Mouse (Mus musculus) kidney, adult 2 months (tissue): Measurements from ENCODE around the gene Cmtm3.

Experiments used
- CTCF ChIP-seq: fragments of 200-500 bp; conservative IDR thresholded peaks from 2 replicates; pipeline ENCODE4 v1.5.1; 2011; ENCODE audit warnings: low read depth, mild to moderate bottlenecking, control low read depth, low read length, moderate library complexity, mixed read lengths; ENCODE audit not compliant: insufficient read depth, insufficient read length
- POLR2A ChIP-seq: fragments of 200-500 bp; IDR thresholded peaks from one replicate; pipeline ENCODE4 v1.6.1; 2011; ENCODE audit warnings: low read depth, low read length, control low read depth

DNA sequence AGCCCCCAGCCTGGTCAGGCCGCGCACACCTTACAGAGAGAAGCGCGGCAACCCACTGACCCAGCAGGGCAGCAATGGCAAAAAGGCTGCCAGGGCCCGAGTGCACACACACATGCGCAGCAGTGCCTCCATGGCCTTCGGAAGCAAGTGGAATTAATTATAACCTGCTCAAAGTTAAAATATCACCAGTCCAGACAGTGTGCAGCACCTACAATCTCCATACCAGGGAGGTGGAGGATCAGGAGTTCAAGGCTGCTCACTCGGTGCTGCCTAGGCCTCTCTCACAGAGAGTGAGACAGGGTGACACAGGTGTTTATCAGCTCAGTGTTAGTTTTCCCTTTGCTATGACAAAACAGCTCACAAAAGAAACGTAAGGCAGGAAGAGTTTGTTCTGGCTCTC, 26.5 kb downstream of the Cmtm3 start:
- TF ChIP-seq CTCF, result no peak
- no peak for TF ChIP-seq POLR2A
